Mouse (Mus musculus) myocyte (in vitro differentiated cells): ENCODE results near the gene Psmb11. TPM values are rescaled to one million over a fixed set of nuclear protein-coding genes. Genes with fewer than 3 reads are reported as not detected.

Source experiments
- H3K27me3 ChIP-seq: one replicate; pipeline ENCODE4 v1.6.1; 2011; ENCODE audit not compliant: control insufficient read depth, insufficient read depth, insufficient read length
- H3K36me3 ChIP-seq: one replicate; pipeline ENCODE4 v1.6.1; 2011; ENCODE audit not compliant: control insufficient read depth, insufficient read depth
- H3K4me2 ChIP-seq: one replicate; pipeline ENCODE4 v1.6.1; 2011; ENCODE audit warnings: low read depth, control low read depth
- H3K4me3 ChIP-seq: one replicate; pipeline ENCODE4 v1.5.1; 2011; ENCODE audit warnings: mild to moderate bottlenecking, control low read depth, moderate library complexity
- H3K79me2 ChIP-seq: one replicate; pipeline ENCODE4 v1.6.1; 2011; ENCODE audit not compliant: control insufficient read depth, insufficient read depth
- H3ac ChIP-seq: one replicate; pipeline ENCODE4 v1.6.1; 2011; ENCODE audit not compliant: control insufficient read depth, insufficient read length
- CEBPB ChIP-seq: IDR thresholded peaks from 2 replicates; pipeline ENCODE4 v1.6.1; 2011; ENCODE audit warnings: mild to moderate bottlenecking, moderate library complexity; ENCODE audit not compliant: poor library complexity, insufficient read depth, severe bottlenecking
- E2F4 ChIP-seq: IDR thresholded peaks from one replicate; pipeline ENCODE4 v1.6.1; 2011; ENCODE audit warnings: mild to moderate bottlenecking, control low read depth, moderate library complexity; ENCODE audit not compliant: insufficient read depth
- MAX ChIP-seq: IDR thresholded peaks from one replicate; pipeline ENCODE4 v1.6.1; 2011; ENCODE audit warnings: low read depth, mild to moderate bottlenecking, control low read depth
- MYOD1 ChIP-seq, 3 experiments: IDR thresholded peaks; one replicate each; pipeline ENCODE4 v1.6.1; 2011; ENCODE audit warnings: control low read depth in 2 of 3, low read depth in 2 of 3, mild to moderate bottlenecking in 2 of 3, moderate library complexity in 1 of 3; ENCODE audit not compliant: insufficient read length in 2 of 3, control insufficient read depth in 1 of 3
- MYOG ChIP-seq, 3 experiments: IDR thresholded peaks; one replicate each; pipeline ENCODE4 v1.6.1; 2011; ENCODE audit warnings: control low read depth in 2 of 3, low read depth in 2 of 3, mild to moderate bottlenecking in 2 of 3; ENCODE audit not compliant: insufficient read length in 2 of 3, control insufficient read depth in 1 of 3, insufficient read depth in 1 of 3
- POLR2A ChIP-seq: IDR thresholded peaks from one replicate; pipeline ENCODE4 v1.6.1; 2011; ENCODE audit warnings: low read depth, mild to moderate bottlenecking, control low read depth, moderate library complexity; ENCODE audit not compliant: insufficient read length
- POLR2AphosphoS2 ChIP-seq: IDR thresholded peaks from one replicate; pipeline ENCODE4 v1.6.1; 2011; ENCODE audit warnings: low read depth, control low read depth; ENCODE audit not compliant: insufficient read length
- REST ChIP-seq: IDR thresholded peaks from one replicate; pipeline ENCODE4 v1.6.1; 2011; ENCODE audit warnings: mild to moderate bottlenecking, control low read depth, moderate library complexity; ENCODE audit not compliant: insufficient read depth, insufficient read length
- SRF ChIP-seq: IDR thresholded peaks from one replicate; pipeline ENCODE4 v1.6.1; 2011; ENCODE audit warnings: low read depth; ENCODE audit not compliant: control insufficient read depth, insufficient read length
- TCF12 ChIP-seq: IDR thresholded peaks from one replicate; pipeline ENCODE4 v1.6.1; 2011; ENCODE audit warnings: mild to moderate bottlenecking, control low read depth; ENCODE audit not compliant: poor library complexity, insufficient read depth, severe bottlenecking
- TCF3 ChIP-seq: IDR thresholded peaks from one replicate; pipeline ENCODE4 v1.6.1; 2011; ENCODE audit warnings: low read depth, control low read depth; ENCODE audit not compliant: insufficient read length
- USF1 ChIP-seq: IDR thresholded peaks from one replicate; pipeline ENCODE4 v1.6.1; 2011; ENCODE audit warnings: low read depth, mild to moderate bottlenecking, control low read depth, moderate library complexity
- polyA plus RNA-seq: library from polyadenylated mRNA; unstranded; fragments of >200 nt; fragmentation: generic; extraction: Trizol; gene quantifications from one replicate; pipeline ENCODE4 v1.2.1, GENCODE M21; 2012; ENCODE audit warnings: missing spikeins

The Psmb11 gene
- polyA plus RNA-seq, 1 experiment = not detected

GRCm38 (mm10) chr14:54664477-54665222 lies 43.4 kb downstream of the Psmb11 start:
- H3K36me3 ChIP-seq = peaks cover 45% of the 10 kb centered on the region
- no peaks in the 10 kb centered on the region for H3K79me2 ChIP-seq
- H3K4me2 ChIP-seq = no peak overlapping the region
- TF ChIP-seq USF1 = no peak
- TF ChIP-seq CEBPB = no peak
- no peak for TF ChIP-seq MAX
- TF ChIP-seq E2F4 = no peak
- no peak for TF ChIP-seq MYOG (IDR thresholded peaks at IDR 0.05; ENCODE audit: control insufficient read depth in 1 of 3, insufficient read depth in 1 of 3, insufficient read length in 2 of 3, low read depth in 2 of 3)
- no peak for TF ChIP-seq POLR2AphosphoS2
- TF ChIP-seq MYOD1 (IDR thresholded peaks at IDR 0.05; ENCODE audit: control insufficient read depth in 1 of 3, insufficient read length in 2 of 3, low read depth in 2 of 3) = no peak
- no peak for TF ChIP-seq SRF
- no peak for TF ChIP-seq TCF12
- no peak for TF ChIP-seq TCF3
- no peak for TF ChIP-seq POLR2A
- TF ChIP-seq REST = no peak
- no peak overlapping the region for H3ac ChIP-seq
- no peaks in the 10 kb centered on the region for H3K27me3 ChIP-seq
- H3K4me3 ChIP-seq = no peak overlapping the region

GRCm38 (mm10) chr14:54669381-54669780 lies 48.1 kb downstream of the Psmb11 start:
- H3K4me2 ChIP-seq = no peak overlapping the region

GRCm38 (mm10) chr14:54674317-54674716 lies 53.1 kb downstream of the Psmb11 start:
- peaks cover 26% of the 10 kb centered on the region for H3K36me3 ChIP-seq
- no peak overlapping the region for H3K4me3 ChIP-seq
- no peak for TF ChIP-seq MYOG (IDR thresholded peaks at IDR 0.05; ENCODE audit: control insufficient read depth in 1 of 3, insufficient read depth in 1 of 3, insufficient read length in 2 of 3, low read depth in 2 of 3)
- no peak for TF ChIP-seq MYOD1 (IDR thresholded peaks at IDR 0.05; ENCODE audit: control insufficient read depth in 1 of 3, insufficient read length in 2 of 3, low read depth in 2 of 3)
- no peak for TF ChIP-seq POLR2AphosphoS2
- TF ChIP-seq SRF = no peak
- TF ChIP-seq E2F4 = no peak
- no peak for TF ChIP-seq REST
- TF ChIP-seq MAX = no peak
- TF ChIP-seq TCF3 = no peak
- no peak overlapping the region for H3ac ChIP-seq
- H3K27me3 ChIP-seq = no peaks in the 10 kb centered on the region
- no peak overlapping the region for H3K4me2 ChIP-seq
- peaks cover 3% of the 10 kb centered on the region for H3K79me2 ChIP-seq

More at GRCm38 (mm10) chr14:54669381-54669780, 48.1 kb downstream of the Psmb11 start:
- Histone ChIP-seq H3K79me2 (peaks cover 3% of the 10 kb centered on the region), H3ac (no peak overlapping the region), H3K4me3 (no peak overlapping the region), H3K36me3 (peaks cover 23% of the 10 kb centered on the region), H3K27me3 (no peaks in the 10 kb centered on the region)
- TF ChIP-seq CEBPB = no peak
- TF ChIP-seq POLR2AphosphoS2 = no peak
- no peak for TF ChIP-seq TCF12
- TF ChIP-seq MAX = no peak
- no peak for TF ChIP-seq TCF3
- TF ChIP-seq SRF = no peak
- TF ChIP-seq USF1 = no peak
- no peak for TF ChIP-seq REST
- no peak for TF ChIP-seq POLR2A
- no peak for TF ChIP-seq MYOD1 (IDR thresholded peaks at IDR 0.05; ENCODE audit: control insufficient read depth in 1 of 3, insufficient read length in 2 of 3, low read depth in 2 of 3)
- TF ChIP-seq MYOG (IDR thresholded peaks at IDR 0.05; ENCODE audit: control insufficient read depth in 1 of 3, insufficient read depth in 1 of 3, insufficient read length in 2 of 3, low read depth in 2 of 3) = no peak
- no peak for TF ChIP-seq E2F4

- Histone ChIP-seq H3ac (no peak overlapping the region), H3K79me2 (peaks cover 9% of the 10 kb centered on the region), H3K4me3 (no peak overlapping the region), H3K4me2 (no peak overlapping the region), H3K36me3 (peaks cover 26% of the 10 kb centered on the region), H3K27me3 (no peaks in the 10 kb centered on the region)
- TF ChIP-seq POLR2AphosphoS2 = no peak
- no peak for TF ChIP-seq CEBPB
- no peak for TF ChIP-seq MAX
- TF ChIP-seq USF1 = no peak
- no peak for TF ChIP-seq MYOG (IDR thresholded peaks at IDR 0.05; ENCODE audit: control insufficient read depth in 1 of 3, insufficient read depth in 1 of 3, insufficient read length in 2 of 3, low read depth in 2 of 3)
- TF ChIP-seq SRF = no peak
- no peak for TF ChIP-seq REST
- TF ChIP-seq TCF3 = no peak
Observed at GRCm38 (mm10) chr14:54676290-54676689, 55.1 kb downstream of the Psmb11 start.
